Mouse (Mus musculus) kidney, adult 11 months (tissue): ENCODE results near the gene Hsd17b6.
"Not testable (repeated sequence)": the region's sequence is repeated elsewhere in the genome, so short reads cannot be mapped to it uniquely, and the experiment has no call there.

ENCODE experiments used
- DNase-seq: peaks from one replicate; pipeline ENCODE4 v3.0.0; 2022

Hsd17b6 gene

DNA sequence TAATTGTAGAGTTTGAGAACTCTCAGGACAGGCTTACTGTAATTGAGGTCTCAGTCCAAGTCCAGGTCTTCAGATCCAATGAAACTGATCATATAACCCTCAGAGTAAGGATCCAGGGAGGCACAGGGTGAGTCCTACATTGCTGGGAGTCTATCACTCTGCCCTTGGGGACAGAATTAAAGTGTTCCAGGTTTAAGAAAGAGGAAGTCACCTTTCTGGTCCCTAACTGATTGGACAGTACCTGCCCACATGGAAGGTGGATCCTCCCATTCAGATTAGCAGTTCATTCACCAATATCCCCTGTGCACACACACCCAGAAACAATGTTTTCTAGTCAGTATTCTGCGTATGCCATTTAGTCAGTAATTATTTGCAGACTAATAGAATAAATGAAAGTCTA, at the start of gene Hsd17b6:
Gene Hsd17b6 (minus strand): TSS at position 166 of the 400 bp plus-strand sequence.
- DNase-seq = no peak

GRCm38 (mm10) chr10:128053001-128053400, 45.6 kb upstream of the Hsd17b6 start:
- DNase-seq = no peak

DNA sequence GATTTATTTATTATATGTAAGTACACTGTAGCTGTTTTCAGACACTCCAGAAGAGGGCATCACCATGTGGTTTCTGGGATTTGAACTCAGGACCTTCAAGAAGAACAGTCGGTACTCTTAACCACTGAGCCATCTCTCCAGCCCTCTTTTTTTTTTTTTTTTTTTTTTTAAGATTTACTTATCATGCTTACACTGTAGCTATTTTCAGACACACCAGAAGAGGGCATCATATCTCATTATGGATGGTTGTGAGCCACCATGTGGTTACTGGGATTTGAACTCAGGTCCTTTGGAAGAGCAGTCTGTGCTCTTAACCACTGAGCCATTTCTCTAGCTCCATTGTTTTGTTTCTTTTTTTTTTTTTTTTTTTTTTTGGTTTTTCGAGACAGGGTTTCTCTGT, 44.7 kb upstream of the Hsd17b6 start:
- DNase-seq = not testable (repeated sequence)

- no peak for DNase-seq
Measured at GRCm38 (mm10) chr10:128051589-128051988, 44.2 kb upstream of the Hsd17b6 start.

DNA sequence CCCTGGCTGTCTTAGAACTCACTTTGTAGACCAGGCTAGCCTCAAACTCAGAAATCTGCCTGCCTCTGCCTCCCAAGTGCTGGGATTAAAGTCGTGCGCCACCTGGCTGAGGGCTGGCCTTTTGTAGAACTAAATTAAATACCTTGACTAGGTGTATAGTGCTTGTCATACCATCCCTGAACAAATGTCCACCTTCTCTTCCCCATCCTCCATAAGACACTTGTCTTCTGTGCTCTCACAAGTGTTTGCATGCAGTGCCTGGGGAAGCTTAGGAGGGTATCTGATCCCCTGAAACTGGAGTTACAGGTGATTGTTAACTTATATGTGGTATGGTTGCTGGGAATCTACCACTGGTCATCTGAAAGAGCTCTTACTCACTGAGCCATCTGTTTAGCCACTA, 42.9 kb upstream of the Hsd17b6 start:
- no peak for DNase-seq

GRCm38 (mm10) chr10:128049741-128050140, 42.3 kb upstream of the Hsd17b6 start:
- DNase-seq = no peak

DNA sequence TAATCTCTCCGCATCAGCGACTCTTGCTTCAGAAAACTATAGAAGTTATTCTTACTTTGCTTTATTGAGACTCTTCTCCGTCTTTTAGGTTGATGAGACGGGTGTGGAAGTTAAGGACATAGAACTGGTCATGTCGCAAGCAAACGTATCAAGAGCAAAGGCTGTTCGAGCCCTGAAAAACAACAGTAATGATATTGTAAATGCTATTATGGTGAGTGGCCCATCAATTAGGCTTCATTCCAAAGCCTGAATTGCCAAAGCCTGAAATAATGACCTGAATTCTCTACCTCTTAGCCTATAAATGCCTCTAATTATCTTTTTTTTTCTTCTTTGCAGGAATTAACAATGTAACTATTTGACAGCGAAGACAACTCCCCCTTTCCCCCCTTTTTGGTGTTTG, 40.7 kb upstream of the Hsd17b6 start:
- no peak for DNase-seq

- DNase-seq = no peak
Measured at GRCm38 (mm10) chr10:128043041-128043835, 35.8 kb upstream of the Hsd17b6 start.

- DNase-seq = no peak
Measured at GRCm38 (mm10) chr10:128042466-128042865, 35.1 kb upstream of the Hsd17b6 start.

DNA sequence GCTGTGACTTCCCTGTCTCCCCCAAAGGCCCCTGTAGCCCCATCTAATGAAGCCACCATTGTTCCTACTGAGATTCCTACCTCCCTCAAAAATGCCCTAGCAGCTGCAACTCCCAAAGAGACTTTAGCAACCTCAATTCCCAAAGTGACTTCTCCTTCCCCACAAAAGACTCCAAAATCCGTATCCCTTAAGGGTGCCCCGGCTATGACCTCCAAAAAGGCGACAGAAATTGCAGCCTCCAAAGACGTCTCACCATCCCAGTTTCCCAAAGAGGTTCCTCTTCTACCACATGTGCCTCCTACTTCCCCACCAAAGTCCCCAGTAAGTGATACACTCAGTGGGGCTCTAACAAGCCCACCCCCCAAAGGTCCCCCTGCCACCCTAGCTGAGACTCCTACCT, 34.2 kb upstream of the Hsd17b6 start:
- no peak for DNase-seq

DNA sequence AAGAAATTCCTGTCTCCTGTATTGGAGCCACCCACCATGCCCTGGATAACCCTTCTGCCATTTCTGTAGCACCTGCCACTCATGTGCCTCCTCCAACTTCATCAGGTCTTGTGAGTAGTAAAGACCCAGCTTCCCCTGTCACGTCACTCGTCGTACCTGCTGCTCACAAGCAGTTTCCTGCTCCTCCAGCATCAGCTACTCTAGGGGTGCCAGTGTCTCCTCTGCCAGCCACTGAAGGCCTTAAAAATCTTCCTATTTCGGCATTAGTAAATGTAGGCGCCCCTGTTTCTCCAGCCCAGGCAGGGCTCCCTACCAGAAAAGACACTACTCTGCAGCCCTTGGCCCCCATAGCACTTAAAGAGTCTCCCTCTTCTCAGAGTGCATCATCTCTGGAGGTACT, 32.9 kb upstream of the Hsd17b6 start:
- DNase-seq = no peak

DNA sequence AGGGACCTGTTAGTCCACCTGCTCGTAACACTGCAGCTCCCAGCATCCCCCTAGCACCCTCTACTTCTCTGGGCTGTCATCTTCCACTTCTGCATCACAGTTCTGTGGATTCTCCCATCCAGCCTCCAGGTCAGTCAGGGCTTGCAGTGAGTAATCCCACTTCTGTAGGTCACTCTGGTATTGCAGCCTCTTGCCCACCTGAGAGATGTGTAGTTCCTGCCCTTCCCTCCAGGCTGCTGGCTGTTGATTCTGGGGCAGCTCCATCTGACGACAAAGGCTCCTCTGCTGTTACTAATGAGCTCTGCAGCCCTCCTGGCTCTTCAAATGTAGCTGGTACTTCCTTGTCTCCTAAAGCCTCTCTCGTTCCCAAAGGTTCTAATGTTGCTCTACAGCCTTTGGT, 32.4 kb upstream of the Hsd17b6 start:
- DNase-seq = no peak

DNA sequence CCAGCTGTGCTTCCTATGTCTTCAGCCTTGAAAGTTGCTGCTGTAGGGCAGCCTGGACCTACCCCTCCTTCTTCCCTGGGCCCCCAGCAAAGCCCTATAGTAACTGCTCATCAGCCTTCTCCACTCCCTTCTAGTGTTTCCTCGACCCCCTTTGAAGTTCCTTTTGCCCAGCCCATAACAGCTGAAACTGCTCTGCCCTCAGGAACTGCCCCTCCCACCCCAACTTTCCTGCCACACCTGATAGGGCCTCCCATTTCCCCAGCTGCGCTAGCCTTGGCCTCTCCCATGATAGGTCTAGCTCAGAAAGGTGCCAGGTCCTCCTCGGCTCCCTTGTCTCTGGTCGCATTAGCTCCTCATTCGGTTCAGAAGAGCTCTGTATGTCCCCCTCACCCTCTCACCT, 31.8 kb upstream of the Hsd17b6 start:
- no peak for DNase-seq

GRCm38 (mm10) chr10:128037921-128038320, 30.5 kb upstream of the Hsd17b6 start:
- DNase-seq = no peak

GRCm38 (mm10) chr10:128036746-128037425, 29.5 kb upstream of the Hsd17b6 start:
- DNase-seq = peak; percentile 71

GRCm38 (mm10) chr10:128030860-128031259, 23.4 kb upstream of the Hsd17b6 start:
- no peak for DNase-seq

GRCm38 (mm10) chr10:128029931-128030330, 22.5 kb upstream of the Hsd17b6 start:
- DNase-seq = no peak

DNA sequence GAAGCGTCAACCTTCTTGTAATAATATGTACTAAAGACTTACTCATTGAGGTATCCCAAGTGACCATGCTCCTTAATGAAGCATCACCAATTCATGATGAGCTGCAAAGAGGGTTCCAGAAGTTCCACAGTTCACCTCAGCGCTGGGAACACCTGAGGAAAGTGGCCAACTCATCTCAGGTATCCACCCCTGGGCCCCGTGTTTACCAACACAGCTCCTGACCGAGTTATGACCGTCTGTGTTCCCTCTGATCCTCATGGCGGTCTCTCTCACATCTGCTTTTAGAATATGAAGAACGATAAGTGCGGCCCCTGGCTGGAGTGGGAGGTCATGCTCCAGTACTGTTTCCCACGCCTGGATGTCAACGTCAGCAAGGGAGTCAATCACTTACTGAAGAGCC, 16.1 kb upstream of the Hsd17b6 start:
- no peak for DNase-seq

GRCm38 (mm10) chr10:128022196-128022595, 14.8 kb upstream of the Hsd17b6 start:
- DNase-seq = no peak

- DNase-seq = peak; percentile 84
Measured at GRCm38 (mm10) chr10:128015068-128015934, 7.9 kb upstream of the Hsd17b6 start, which contains the start of gene Prim1. TSS of gene Prim1 (plus strand) at chr10:128015168.

DNA sequence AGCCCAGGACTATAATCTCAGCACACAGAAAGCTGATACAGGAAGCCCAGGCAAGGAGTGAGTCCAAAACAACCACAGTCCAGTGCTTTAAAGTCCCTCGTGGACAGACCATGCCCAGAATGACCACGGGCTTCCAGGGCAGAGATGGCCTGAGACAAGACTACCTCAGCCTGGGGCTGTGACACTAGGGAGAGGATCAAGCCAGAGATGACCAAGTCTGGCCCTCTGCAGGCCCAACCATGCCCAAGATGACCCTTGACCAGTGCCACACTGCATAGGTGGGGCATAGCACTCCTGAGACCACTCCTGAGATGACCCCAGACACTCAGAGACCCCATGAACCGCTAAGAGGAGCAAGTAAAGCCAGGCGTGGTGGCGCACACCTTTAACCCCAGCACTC, 2.3 kb upstream of the Hsd17b6 start:
- no peak for DNase-seq

DNA sequence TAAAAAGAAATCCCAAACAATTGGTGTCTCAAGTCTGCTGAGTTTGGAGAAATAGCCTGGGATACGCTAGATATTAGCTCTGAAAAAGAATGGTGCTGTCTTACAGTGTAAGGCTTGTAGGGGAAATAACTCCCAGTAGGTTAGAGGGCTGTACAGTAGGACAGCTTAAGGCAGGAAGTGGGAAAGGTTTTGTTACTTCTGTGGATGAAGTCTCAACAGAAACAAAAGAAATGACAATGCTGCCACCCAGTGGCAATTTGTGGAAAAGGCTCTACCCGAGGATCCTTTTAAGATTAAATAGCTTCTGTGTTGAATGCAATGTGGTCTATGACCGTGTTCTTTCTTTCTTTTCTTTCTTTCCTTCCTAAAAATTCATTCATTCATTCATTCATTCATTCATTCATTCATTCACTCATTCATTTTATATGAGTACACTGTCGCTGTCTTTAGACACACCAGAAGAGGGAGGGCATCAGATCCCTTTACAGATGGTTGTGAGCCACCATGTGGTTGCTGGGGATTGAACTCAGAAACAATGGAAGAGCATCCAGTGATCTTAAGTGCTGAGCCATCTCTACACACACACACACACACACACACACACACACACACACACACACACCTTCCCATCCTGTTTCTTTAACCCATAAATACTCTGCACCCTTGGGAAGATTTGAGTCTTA, 937 bp upstream of the Hsd17b6 start:
- DNase-seq = peak; percentile 53

DNA sequence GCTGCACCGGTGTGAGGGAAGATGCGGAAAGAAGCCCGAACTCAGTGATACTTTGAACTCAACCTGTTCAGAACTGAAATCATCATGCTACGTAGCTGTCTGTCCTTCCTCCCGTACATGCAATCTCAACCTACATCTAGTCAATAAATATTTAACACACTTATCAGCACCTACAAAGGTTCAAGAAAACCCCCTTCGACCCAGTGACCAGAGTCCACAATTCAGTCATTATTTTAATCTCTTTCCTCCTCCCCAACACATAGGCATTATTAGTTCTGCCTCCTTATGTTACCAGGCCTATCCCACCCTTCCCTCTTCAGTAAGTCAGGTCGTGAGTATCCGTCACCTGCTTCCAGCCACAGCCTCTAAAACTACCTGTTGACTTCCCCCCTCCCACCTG, 1.9 kb downstream of the Hsd17b6 start:
- DNase-seq = no peak
